In genomic region chr4:132943088-132943487, GRCm38 (mm10) we compare ENCODE assay signal across 21 mouse cellular contexts. TPM values are rescaled to one million over a fixed set of nuclear protein-coding genes. Genes with fewer than 3 reads are reported as not detected.
DNase-seq lines count a peak whose midpoint lies in the region; ATAC-seq and TF ChIP-seq lines count a peak whose summit lies in the region.
"Had no signal": no experiment of that assay in that cellular context is flagged by ENCODE, and none has a peak within 500 bp of the region (broad histone marks: within the 10 kb centered on the region; RNA-seq: fewer than 3 reads in every experiment).

No protein-coding gene starts in this region.

- no peak overlapping the region for H3K4me2 ChIP-seq in hindbrain, embryonic 13.5 days
- no peak overlapping the region for H3K4me2 ChIP-seq in hindbrain, postnatal 0 days (ENCODE audit: low read depth, low read length)
- no peak overlapping the region for H3K4me2 ChIP-seq in embryonic facial prominence, embryonic 12.5 days (replicated peaks)
- H3K4me2 ChIP-seq: forebrain, embryonic 12.5 days; heart, embryonic 13.5 days; intestine, embryonic 15.5 days; lung, embryonic 15.5 days; neural tube, embryonic 12.5 days had no signal

- H3K4me3 ChIP-seq in hindbrain, embryonic 13.5 days, result no peak overlapping the region
- no peak overlapping the region for H3K4me3 ChIP-seq in hindbrain, postnatal 0 days (ENCODE audit: low read length)
- H3K4me3 ChIP-seq in embryonic facial prominence, embryonic 12.5 days, result no peak overlapping the region
- H3K4me3 ChIP-seq: forebrain, embryonic 12.5 days; gastrocnemius, adult 2 months; heart, embryonic 13.5 days; intestine, embryonic 15.5 days; lung, embryonic 15.5 days; midbrain, embryonic 10.5 days; neural tube, embryonic 12.5 days had no signal

- H3K9me3 ChIP-seq in hindbrain, embryonic 13.5 days, result no peaks in the 10 kb centered on the region
- H3K9me3 ChIP-seq in hindbrain, postnatal 0 days (ENCODE audit: low read length), result no peaks in the 10 kb centered on the region
- no peaks in the 10 kb centered on the region for H3K9me3 ChIP-seq in embryonic facial prominence, embryonic 12.5 days
- H3K9me3 ChIP-seq: forebrain, embryonic 12.5 days; heart, embryonic 13.5 days; intestine, embryonic 15.5 days; lung, embryonic 15.5 days; midbrain, embryonic 10.5 days; neural tube, embryonic 12.5 days had no signal

- no peak overlapping the region for H3K27ac ChIP-seq in hindbrain, embryonic 13.5 days
- H3K27ac ChIP-seq in hindbrain, postnatal 0 days, result no peak overlapping the region
- H3K27ac ChIP-seq in embryonic facial prominence, embryonic 12.5 days, result no peak overlapping the region
- H3K27ac ChIP-seq: forebrain, embryonic 12.5 days; gastrocnemius, adult 2 months; intestine, embryonic 15.5 days; liver, embryonic 14.5 days; lung, embryonic 15.5 days; midbrain, embryonic 10.5 days; neural tube, embryonic 12.5 days had no signal

- peaks cover 23% of the 10 kb centered on the region for H3K27me3 ChIP-seq in hindbrain, embryonic 13.5 days
- no peaks in the 10 kb centered on the region for H3K27me3 ChIP-seq in hindbrain, postnatal 0 days (ENCODE audit: insufficient read depth, low read length)
- H3K27me3 ChIP-seq in embryonic facial prominence, embryonic 12.5 days, result no peaks in the 10 kb centered on the region
- H3K27me3 ChIP-seq: intestine, embryonic 15.5 days; neural tube, embryonic 12.5 days had no signal

- 0 out of 2 replicates have a peak overlapping the region, but pooled peaks have one; percentile 24 for H3K9ac ChIP-seq in hindbrain, embryonic 13.5 days
- H3K9ac ChIP-seq in hindbrain, postnatal 0 days (replicated peaks; ENCODE audit: low read length), result no peak overlapping the region
- H3K9ac ChIP-seq in embryonic facial prominence, embryonic 12.5 days, result 0 out of 2 replicates have a peak overlapping the region, but pooled peaks have one; percentile 7
- H3K9ac ChIP-seq: forebrain, embryonic 12.5 days; heart, embryonic 13.5 days; intestine, embryonic 15.5 days; liver, embryonic 14.5 days; lung, embryonic 15.5 days; neural tube, embryonic 12.5 days had no signal

- ATAC-seq in hindbrain, embryonic 13.5 days (ENCODE audit: low FRiP score), result no peak
- no peak for ATAC-seq in hindbrain, postnatal 0 days
- no peak for ATAC-seq in embryonic facial prominence, embryonic 12.5 days (ENCODE audit: insufficient number of reproducible peaks, insufficient read depth, low FRiP score, low TSS enrichment)
- ATAC-seq: activated CD4-positive, CD25-positive, alpha-beta regulatory T cell, adult 4 months; CD4-positive, CD25-positive, alpha-beta regulatory T cell, adult 4 months; intestine, embryonic 15.5 days had no signal

- no peaks in the 10 kb centered on the region for H3K36me3 ChIP-seq in hindbrain, embryonic 13.5 days
- no peaks in the 10 kb centered on the region for H3K36me3 ChIP-seq in hindbrain, postnatal 0 days (ENCODE audit: insufficient read depth, low read length)
- no peaks in the 10 kb centered on the region for H3K36me3 ChIP-seq in embryonic facial prominence, embryonic 12.5 days
- H3K36me3 ChIP-seq: forebrain, embryonic 12.5 days; heart, embryonic 13.5 days; intestine, embryonic 15.5 days; lung, embryonic 15.5 days; midbrain, embryonic 10.5 days; neural tube, embryonic 12.5 days had no signal

- TF ChIP-seq CTCF in hindbrain, postnatal 0 days (IDR thresholded peaks at IDR 0.05; ENCODE audit: low read depth), result no peak

- 53% methylated on average over 8 of the region's 8 CpGs for WGBS in hindbrain, embryonic 13.5 days
- WGBS in hindbrain, postnatal 0 days, result 49% methylated on average over 8 of the region's 8 CpGs
- 59% methylated on average over 8 of the region's 8 CpGs for WGBS in embryonic facial prominence, embryonic 12.5 days

- no peak for DNase-seq in hindbrain, postnatal 0 days (ENCODE audit: low spot score)
- DNase-seq in 3T3-L1 (ENCODE audit: low read depth, low spot score), result peak; percentile 28
- peak; percentile 85 for DNase-seq in adrenal gland, adult 2 months
- DNase-seq in B cell, adult 2 months, result no peak
- no peak for DNase-seq in urinary bladder, postnatal 4 days (ENCODE audit: low spot score in 2 of 2)
- DNase-seq: cerebellum, adult 11-12 months; cerebellum, postnatal 36 days; gastrocnemius, adult 2 months; kidney, postnatal 36 days; thymus, postnatal 25 days had no signal

- peaks cover 29% of the 10 kb centered on the region for H3K4me1 ChIP-seq in hindbrain, embryonic 13.5 days (replicated peaks)
- peaks cover 19% of the 10 kb centered on the region for H3K4me1 ChIP-seq in hindbrain, postnatal 0 days (ENCODE audit: insufficient read depth, low read length)
- H3K4me1 ChIP-seq in embryonic facial prominence, embryonic 12.5 days, result peaks cover 23% of the 10 kb centered on the region

RNA-seq across cellular contexts. Expression of gene Fam76a, which starts 20.7 kb away (rescaled TPM):
- 38.7 and 38.9 TPM in 2 replicates for polyA plus RNA-seq in hindbrain, embryonic 13.5 days (2015; fragmentation: Nextera tagmentation; extraction: Ambion mirVana)
- 17.3 and 18.4 TPM in 2 replicates for total RNA-seq in hindbrain, postnatal 0 days (2014; rRNA removed)
- 28.3 and 34.5 TPM in 2 replicates for polyA plus RNA-seq in hindbrain, postnatal 0 days (2015; fragmentation: Nextera tagmentation; extraction: Ambion mirVana)
- total RNA-seq in adrenal gland, adult 2 months (2021), result 10 to 100 TPM; 27.7 to 35.4 TPM
- polyA plus RNA-seq in adrenal gland, adult 2 months (2012; rRNA removed), result 10.9 and 13.2 TPM in 2 replicates
- 37.7 and 40.9 TPM in 2 replicates for polyA plus RNA-seq in embryonic facial prominence, embryonic 12.5 days (2016; fragmentation: Nextera tagmentation; extraction: Ambion mirVana)

RNA-seq across cellular contexts. Expression of gene Fgr, which starts 30.8 kb away (rescaled TPM):
- 0.13 TPM in 1 of 2 replicates, not detected in the other for polyA plus RNA-seq in hindbrain, embryonic 13.5 days (2015; fragmentation: Nextera tagmentation; extraction: Ambion mirVana)
- total RNA-seq in hindbrain, postnatal 0 days (2014; rRNA removed), result 0.07 and 0.73 TPM in 2 replicates
- 0.19 and 0.39 TPM in 2 replicates for polyA plus RNA-seq in hindbrain, postnatal 0 days (2015; fragmentation: Nextera tagmentation; extraction: Ambion mirVana)
- under 1 TPM; 0.29 to 0.93 TPM for total RNA-seq in adrenal gland, adult 2 months (2021)
- 0.29 and 0.56 TPM in 2 replicates for polyA plus RNA-seq in adrenal gland, adult 2 months (2012; rRNA removed)
- polyA plus RNA-seq in embryonic facial prominence, embryonic 12.5 days (2016; fragmentation: Nextera tagmentation; extraction: Ambion mirVana), result 0.29 and 0.39 TPM in 2 replicates

RNA-seq across cellular contexts. Expression of gene Stx12, which starts 58.8 kb away (rescaled TPM):
- 141 and 144 TPM in 2 replicates for polyA plus RNA-seq in hindbrain, embryonic 13.5 days (2015; fragmentation: Nextera tagmentation; extraction: Ambion mirVana)
- 107 TPM in 2 replicates for total RNA-seq in hindbrain, postnatal 0 days (2014; rRNA removed)
- 136 and 137 TPM in 2 replicates for polyA plus RNA-seq in hindbrain, postnatal 0 days (2015; fragmentation: Nextera tagmentation; extraction: Ambion mirVana)
- total RNA-seq in adrenal gland, adult 2 months (2021), result 10 to 100 TPM; 52.7 to 58.0 TPM
- 14.6 and 15.6 TPM in 2 replicates for polyA plus RNA-seq in adrenal gland, adult 2 months (2012; rRNA removed)
- polyA plus RNA-seq in embryonic facial prominence, embryonic 12.5 days (2016; fragmentation: Nextera tagmentation; extraction: Ambion mirVana), result 69.6 and 71.3 TPM in 2 replicates

Comparison
In these comparisons a context has a peak if more than half of its experiments do, and no peak if none do; other contexts are left out.
1. DNase-seq: peak in 3T3-L1 (single experiment) and adrenal gland, adult 2 months (single experiment); none in hindbrain, postnatal 0 days (single experiment), B cell, adult 2 months (0 of 2) and urinary bladder, postnatal 4 days (0 of 2).